Mouse (Mus musculus): Measurements from ENCODE around the gene Krt31. TPM values are rescaled to one million over a fixed set of nuclear protein-coding genes. Genes with fewer than 3 reads are reported as not detected.

Gene Krt31
- polyA plus RNA-seq, 1 experiment, result not detected

DNA sequence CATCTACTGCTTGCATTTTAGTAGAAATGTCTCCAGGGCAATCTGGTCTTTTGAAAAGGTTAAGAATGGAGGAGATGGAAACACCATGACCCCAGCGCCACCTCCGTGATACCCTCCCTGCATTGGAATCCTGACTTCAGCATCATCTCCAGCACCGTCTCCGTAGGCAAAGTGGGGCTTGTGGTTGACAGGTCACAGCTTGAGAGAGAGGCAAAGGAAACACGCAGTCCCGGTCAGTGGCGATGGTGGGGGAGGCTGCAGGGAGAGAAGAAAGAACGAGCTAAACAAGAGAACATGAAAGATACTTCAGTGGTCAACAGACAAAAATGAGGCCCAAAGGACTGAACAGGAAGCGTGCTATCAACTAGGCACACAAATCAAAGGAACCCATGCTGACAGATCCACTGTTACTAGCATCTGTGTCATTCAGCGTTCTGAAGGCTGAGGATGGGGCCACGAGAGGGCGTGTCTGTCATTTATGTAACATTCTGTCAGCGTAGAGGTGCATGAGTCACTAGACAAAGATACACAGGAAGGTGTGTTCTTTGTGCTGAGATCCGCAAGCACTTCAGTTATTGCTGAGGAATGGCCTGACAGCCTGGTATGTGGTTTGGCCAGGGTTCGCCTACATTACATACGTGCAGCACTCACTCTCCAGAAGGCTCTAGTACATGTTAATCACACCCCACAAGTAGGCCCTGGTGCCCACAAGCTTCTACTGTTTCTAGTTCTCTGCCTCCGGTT is 17.1 kb upstream of the Krt31 start:
- Histone ChIP-seq H3K27me3 (ENCODE audit: control insufficient read depth, insufficient read depth, low read length, poor library complexity, severe bottlenecking) (no peaks in the 10 kb centered on the region), H3K4me1 (ENCODE audit: control insufficient read depth, insufficient read depth, low read length) (no peaks in the 10 kb centered on the region), H3K9me3 (replicated peaks; ENCODE audit: control insufficient read depth, insufficient read depth, low read length, poor library complexity, severe bottlenecking) (no peaks in the 10 kb centered on the region), H3K9ac (ENCODE audit: low read depth, poor library complexity, severe bottlenecking) (no peak overlapping the region), H3K4me3 (ENCODE audit: low read depth, low read length) (no peak overlapping the region), H3K36me3 (ENCODE audit: control insufficient read depth, insufficient read depth, low read length, poor library complexity, severe bottlenecking) (no peaks in the 10 kb centered on the region), H3K27ac (ENCODE audit: insufficient read depth, low read length) (no peak overlapping the region)
- TF ChIP-seq CTCF (IDR thresholded peaks at IDR 0.05; ENCODE audit: low read depth, low read length), result no peak
- TF ChIP-seq POLR2A (IDR thresholded peaks at IDR 0.05; ENCODE audit: insufficient read depth, low read length), result no peak

DNA sequence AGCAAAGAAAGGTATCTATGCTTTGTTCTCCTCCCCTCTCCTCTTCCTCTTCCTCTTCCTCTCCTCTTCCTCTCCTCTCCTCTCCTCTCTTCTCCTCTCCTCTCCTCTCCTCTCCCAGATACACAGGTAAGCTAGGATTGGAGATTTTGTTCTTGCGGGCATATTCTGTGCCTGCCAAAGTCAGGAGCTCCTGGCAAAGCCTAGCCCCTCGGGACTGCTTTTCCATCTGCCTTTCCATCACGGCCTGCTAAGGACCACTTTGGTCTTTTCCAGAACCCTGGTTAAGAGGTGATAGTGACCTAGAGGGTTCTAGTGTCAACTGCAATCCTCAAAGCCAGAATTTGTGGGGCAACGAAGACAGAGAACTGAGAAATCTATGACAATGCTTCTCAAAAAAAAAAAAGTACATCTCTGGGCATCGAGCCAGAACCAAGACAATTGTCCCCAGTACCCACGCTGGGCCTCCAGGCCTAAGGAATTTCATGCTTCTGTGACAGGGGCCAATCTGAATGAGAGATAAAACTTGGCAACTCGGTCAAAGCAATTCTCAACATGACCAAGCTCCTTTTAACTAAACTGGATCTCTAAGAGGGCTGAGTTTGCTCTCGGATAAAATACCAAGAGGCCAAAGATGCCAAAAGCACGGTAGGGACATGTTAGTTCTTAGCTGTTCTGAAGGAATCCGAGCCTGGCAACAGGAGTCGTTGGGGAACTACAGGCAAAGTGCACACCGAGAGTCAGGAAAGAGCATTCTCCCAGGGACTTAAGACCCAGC is 16.1 kb upstream of the Krt31 start:
- no peak overlapping the region for H3K4me3 ChIP-seq (ENCODE audit: low read depth, low read length)
- no peak overlapping the region for H3K9ac ChIP-seq (ENCODE audit: low read depth, poor library complexity, severe bottlenecking)
- no peak overlapping the region for H3K27ac ChIP-seq (ENCODE audit: insufficient read depth, low read length)
- H3K4me1 ChIP-seq (ENCODE audit: control insufficient read depth, insufficient read depth, low read length), result no peaks in the 10 kb centered on the region
- no peaks in the 10 kb centered on the region for H3K27me3 ChIP-seq (ENCODE audit: control insufficient read depth, insufficient read depth, low read length, poor library complexity, severe bottlenecking)
- H3K36me3 ChIP-seq (ENCODE audit: control insufficient read depth, insufficient read depth, low read length, poor library complexity, severe bottlenecking), result no peaks in the 10 kb centered on the region
- TF ChIP-seq CTCF (IDR thresholded peaks at IDR 0.05; ENCODE audit: low read depth, low read length), result no peak
- TF ChIP-seq POLR2A (IDR thresholded peaks at IDR 0.05; ENCODE audit: insufficient read depth, low read length), result no peak
- no peak for TF ChIP-seq EP300 (IDR thresholded peaks at IDR 0.05; ENCODE audit: insufficient read depth, low read depth, low read length)
- H3K9me3 ChIP-seq (replicated peaks; ENCODE audit: control insufficient read depth, insufficient read depth, low read length, poor library complexity, severe bottlenecking), result no peaks in the 10 kb centered on the region

DNA sequence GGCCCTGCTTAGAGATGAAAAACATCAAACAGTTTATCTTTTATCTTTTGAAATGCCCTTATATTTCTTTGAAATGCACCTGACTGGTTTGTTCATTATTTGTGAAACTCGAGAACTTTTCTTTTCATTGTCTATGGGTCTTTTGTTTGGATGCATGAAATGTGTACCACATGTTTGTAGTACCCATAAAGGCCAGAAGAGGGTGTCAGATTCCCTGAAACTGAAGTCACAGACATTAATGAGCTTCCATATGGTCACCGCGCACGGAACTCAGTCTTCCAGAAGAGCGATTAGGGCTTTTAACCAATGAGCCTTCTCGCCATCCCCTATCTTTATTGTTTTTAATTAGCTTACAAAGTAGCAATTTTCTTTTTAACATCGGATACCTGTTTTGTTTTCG is 8.5 kb upstream of the Krt31 start:
- Histone ChIP-seq H3K36me3 (ENCODE audit: control insufficient read depth, insufficient read depth, low read length, poor library complexity, severe bottlenecking) (no peaks in the 10 kb centered on the region), H3K9ac (ENCODE audit: low read depth, poor library complexity, severe bottlenecking) (no peak overlapping the region), H3K9me3 (replicated peaks; ENCODE audit: control insufficient read depth, insufficient read depth, low read length, poor library complexity, severe bottlenecking) (no peaks in the 10 kb centered on the region), H3K27ac (ENCODE audit: insufficient read depth, low read length) (no peak overlapping the region), H3K27me3 (ENCODE audit: control insufficient read depth, insufficient read depth, low read length, poor library complexity, severe bottlenecking) (0 out of 2 replicates have a peak, but pooled peaks cover 1% of the 10 kb centered on the region), H3K4me1 (ENCODE audit: control insufficient read depth, insufficient read depth, low read length) (no peaks in the 10 kb centered on the region), H3K4me3 (ENCODE audit: low read depth, low read length) (no peak overlapping the region)
- TF ChIP-seq POLR2A (IDR thresholded peaks at IDR 0.05; ENCODE audit: insufficient read depth, low read length) (no peak), CTCF (IDR thresholded peaks at IDR 0.05; ENCODE audit: low read depth, low read length) (peak; percentile 5), EP300 (IDR thresholded peaks at IDR 0.05; ENCODE audit: insufficient read depth, low read depth, low read length) (no peak)

DNA sequence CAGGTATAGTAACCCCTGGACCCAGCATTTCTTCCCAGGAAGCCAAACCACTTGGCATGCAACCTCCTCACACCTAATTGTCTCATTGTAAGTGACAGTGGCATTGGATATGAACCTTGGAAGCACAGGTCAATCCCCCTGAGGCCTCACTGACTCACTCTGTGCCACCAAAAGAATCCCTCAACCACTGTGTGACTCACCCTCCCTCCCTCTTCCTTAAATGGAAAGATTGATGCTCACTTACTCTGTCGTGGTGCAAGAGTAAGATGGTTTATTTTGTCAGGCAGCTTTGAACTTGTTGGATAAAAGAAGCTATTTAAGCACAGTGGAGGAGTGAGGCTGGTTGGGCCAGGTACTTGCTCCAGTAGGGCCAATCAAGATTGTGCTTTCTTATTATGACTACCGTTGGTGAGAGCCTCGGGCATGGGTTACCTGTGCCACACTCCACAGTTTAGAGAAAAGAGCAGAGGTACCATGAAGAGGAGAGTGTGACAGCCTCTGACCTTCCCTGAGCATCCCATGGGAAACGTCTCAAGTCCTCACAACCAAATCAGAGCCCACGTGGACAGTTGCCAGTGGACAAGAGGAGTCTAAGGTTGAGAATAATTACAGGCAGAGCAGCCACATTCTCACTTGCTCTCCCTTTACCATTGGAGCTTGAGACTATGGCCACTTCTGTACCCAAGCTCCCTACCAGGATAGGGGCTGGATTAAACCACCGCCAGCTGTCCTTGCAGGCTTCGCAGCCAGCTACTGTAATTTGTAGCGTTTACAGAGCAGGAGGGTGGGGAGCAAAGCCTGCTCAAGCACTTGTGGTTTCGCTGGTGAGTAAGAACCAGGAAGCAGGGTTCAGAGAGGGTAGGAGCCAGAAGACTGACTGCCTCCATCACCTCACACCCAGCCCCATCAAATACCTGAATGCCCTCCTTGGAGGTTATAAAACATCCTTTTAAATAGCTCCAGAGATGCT is 5.6 kb upstream of the Krt31 start:
- Histone ChIP-seq H3K9ac (ENCODE audit: low read depth, poor library complexity, severe bottlenecking) (no peak overlapping the region), H3K9me3 (replicated peaks; ENCODE audit: control insufficient read depth, insufficient read depth, low read length, poor library complexity, severe bottlenecking) (no peaks in the 10 kb centered on the region), H3K27ac (ENCODE audit: insufficient read depth, low read length) (no peak overlapping the region), H3K4me3 (ENCODE audit: low read depth, low read length) (no peak overlapping the region), H3K27me3 (ENCODE audit: control insufficient read depth, insufficient read depth, low read length, poor library complexity, severe bottlenecking) (0 out of 2 replicates have a peak, but pooled peaks cover 1% of the 10 kb centered on the region), H3K4me1 (ENCODE audit: control insufficient read depth, insufficient read depth, low read length) (no peaks in the 10 kb centered on the region), H3K36me3 (ENCODE audit: control insufficient read depth, insufficient read depth, low read length, poor library complexity, severe bottlenecking) (no peaks in the 10 kb centered on the region)
- TF ChIP-seq POLR2A (IDR thresholded peaks at IDR 0.05; ENCODE audit: insufficient read depth, low read length), result no peak
- no peak for TF ChIP-seq CTCF (IDR thresholded peaks at IDR 0.05; ENCODE audit: low read depth, low read length)

DNA sequence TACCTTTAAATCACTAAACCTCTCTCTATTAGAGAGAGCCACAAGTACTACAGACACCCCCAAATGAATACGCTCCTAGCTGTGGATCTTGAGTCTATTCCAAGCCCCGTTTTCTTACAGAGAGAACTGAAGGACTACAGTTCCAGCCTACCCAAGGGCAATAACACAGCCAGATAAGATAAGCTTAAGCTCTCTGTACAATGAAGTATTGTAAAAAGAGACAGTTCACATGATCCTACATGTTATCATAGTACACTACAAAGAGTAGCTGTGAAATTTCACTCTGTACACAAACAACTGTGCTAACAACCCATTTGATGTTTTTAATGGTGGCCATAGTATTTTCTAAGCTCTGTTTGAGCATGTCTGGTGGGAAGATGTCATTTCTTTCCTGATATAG is 3.2 kb downstream of the Krt31 start:
- Histone ChIP-seq H3K9ac (ENCODE audit: low read depth, poor library complexity, severe bottlenecking) (no peak overlapping the region), H3K4me3 (ENCODE audit: low read depth, low read length) (no peak overlapping the region), H3K4me1 (ENCODE audit: control insufficient read depth, insufficient read depth, low read length) (no peaks in the 10 kb centered on the region), H3K36me3 (ENCODE audit: control insufficient read depth, insufficient read depth, low read length, poor library complexity, severe bottlenecking) (no peaks in the 10 kb centered on the region), H3K27ac (ENCODE audit: insufficient read depth, low read length) (no peak overlapping the region), H3K27me3 (ENCODE audit: control insufficient read depth, insufficient read depth, low read length, poor library complexity, severe bottlenecking) (no peaks in the 10 kb centered on the region), H3K9me3 (replicated peaks; ENCODE audit: control insufficient read depth, insufficient read depth, low read length, poor library complexity, severe bottlenecking) (no peaks in the 10 kb centered on the region)
- TF ChIP-seq POLR2A (IDR thresholded peaks at IDR 0.05; ENCODE audit: insufficient read depth, low read length) (no peak), EP300 (IDR thresholded peaks at IDR 0.05; ENCODE audit: insufficient read depth, low read depth, low read length) (no peak), CTCF (IDR thresholded peaks at IDR 0.05; ENCODE audit: low read depth, low read length) (no peak)

Data from ES-Bruce4 (cell line).